ENCODE assay signal across 19 mouse cellular contexts in the genomic region with DNA sequence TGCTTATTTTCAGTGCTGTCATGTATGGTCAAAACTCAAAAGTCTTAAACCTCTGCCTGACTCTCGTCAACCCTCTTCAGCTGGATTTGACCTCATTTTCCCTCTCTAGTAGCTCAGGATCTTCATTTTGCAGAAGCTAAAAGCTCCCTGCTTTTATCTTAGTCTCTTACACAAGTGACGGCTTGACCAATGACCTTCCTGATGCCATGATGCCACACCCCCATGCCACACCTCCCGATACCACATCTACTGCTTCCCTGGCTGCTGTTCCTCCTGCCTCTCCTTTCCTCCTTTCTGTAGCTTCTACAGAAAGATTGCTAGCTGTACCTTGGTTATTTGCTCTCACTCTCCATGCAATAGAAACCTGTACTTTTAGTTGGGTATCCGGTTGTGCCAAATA. TPM values are rescaled to one million over a fixed set of nuclear protein-coding genes. Genes with fewer than 3 reads are reported as not detected.
DNase-seq lines count a peak whose midpoint lies in the region; ATAC-seq and TF ChIP-seq lines count a peak whose summit lies in the region.
"Had no signal": no experiment of that assay in that cellular context is flagged by ENCODE, and none has a peak within 500 bp of the region (broad histone marks: within the 10 kb centered on the region; RNA-seq: fewer than 3 reads in every experiment).

No protein-coding gene starts in this region.

- peak; percentile 35 to 44 for DNase-seq in lung, adult 18-20 months
- DNase-seq in lung, adult 2 months = no peak
- DNase-seq in lung, postnatal 0 days (ENCODE audit: low spot score) = peak; percentile 16
- no peak for DNase-seq in cerebellum, adult 18-20 months
- DNase-seq in yolk sac, embryonic 10.5 days (ENCODE audit: low spot score) = no peak
- DNase-seq: cerebellum, adult 11-12 months; heart, postnatal 4 days; kidney, adult 18-20 months; midbrain, embryonic 14.5 days; right cerebral cortex, postnatal 25 days; thymus, postnatal 4 days had no signal

- H3K4me1 ChIP-seq in lung, adult 2 months (ENCODE audit: control insufficient read depth, insufficient read depth, low read length) = peaks cover 2% of the 10 kb centered on the region; the same call in 1 of the 2 replicates
- no peaks in the 10 kb centered on the region for H3K4me1 ChIP-seq in lung, postnatal 0 days (ENCODE audit: insufficient read depth, low read depth, low read length)
- H3K4me1 ChIP-seq in forebrain, embryonic 12.5 days = no peaks in the 10 kb centered on the region
- H3K4me1 ChIP-seq: embryonic facial prominence, embryonic 13.5 days; limb, embryonic 12.5 days; stomach, embryonic 15.5 days had no signal

- 42% methylated on average over 4 of the region's 4 CpGs for WGBS in lung, adult 2 months
- WGBS in lung, postnatal 0 days = 55% methylated on average over 4 of the region's 4 CpGs
- WGBS in forebrain, embryonic 12.5 days = 75% methylated on average over 4 of the region's 4 CpGs

- no peak for TF ChIP-seq CTCF in lung, adult 2 months (IDR thresholded peaks at IDR 0.05; ENCODE audit: insufficient read depth, low read length)
- no peak for TF ChIP-seq CTCF in lung, postnatal 0 days (IDR thresholded peaks at IDR 0.05)

- H3K27ac ChIP-seq in lung, postnatal 0 days (ENCODE audit: low read length) = no peak overlapping the region
- no peak overlapping the region for H3K27ac ChIP-seq in forebrain, embryonic 12.5 days
- H3K27ac ChIP-seq: embryonic facial prominence, embryonic 13.5 days; limb, embryonic 12.5 days; stomach, embryonic 15.5 days had no signal

- peak; percentile 84 for ATAC-seq in erythroid progenitor cell, adult 5-6 weeks (replicated peaks; ENCODE audit: low FRiP score, poor library complexity, severe bottlenecking)
- ATAC-seq in lung, postnatal 0 days = peak; percentile 44
- ATAC-seq in forebrain, embryonic 12.5 days (ENCODE audit: low FRiP score) = no peak
- ATAC-seq: activated CD4-positive, CD25-positive, alpha-beta regulatory T cell, adult 4 months had no signal

- H3K9me3 ChIP-seq in lung, postnatal 0 days (ENCODE audit: low read length) = no peaks in the 10 kb centered on the region
- no peaks in the 10 kb centered on the region for H3K9me3 ChIP-seq in forebrain, embryonic 12.5 days
- H3K9me3 ChIP-seq: embryonic facial prominence, embryonic 13.5 days; limb, embryonic 12.5 days; stomach, embryonic 15.5 days had no signal

- no peak overlapping the region for H3K4me2 ChIP-seq in lung, postnatal 0 days (replicated peaks; ENCODE audit: low read depth, low read length)
- no peak overlapping the region for H3K4me2 ChIP-seq in forebrain, embryonic 12.5 days
- H3K4me2 ChIP-seq: embryonic facial prominence, embryonic 13.5 days; limb, embryonic 12.5 days; stomach, embryonic 15.5 days had no signal

- no peaks in the 10 kb centered on the region for H3K27me3 ChIP-seq in lung, postnatal 0 days (replicated peaks; ENCODE audit: insufficient read depth, low read length)
- no peaks in the 10 kb centered on the region for H3K27me3 ChIP-seq in forebrain, embryonic 12.5 days
- H3K27me3 ChIP-seq: embryonic facial prominence, embryonic 13.5 days; limb, embryonic 12.5 days; stomach, embryonic 15.5 days had no signal

- H3K4me3 ChIP-seq in lung, adult 2 months (replicated peaks; ENCODE audit: extremely low read depth, low read depth, low read length) = no peak overlapping the region
- no peak overlapping the region for H3K4me3 ChIP-seq in lung, postnatal 0 days (ENCODE audit: low read depth, low read length)
- H3K4me3 ChIP-seq in forebrain, embryonic 12.5 days (replicated peaks) = no peak overlapping the region
- H3K4me3 ChIP-seq: embryonic facial prominence, embryonic 13.5 days; limb, embryonic 12.5 days; stomach, embryonic 15.5 days had no signal

- H3K36me3 ChIP-seq in lung, postnatal 0 days (ENCODE audit: insufficient read depth, low read length) = no peaks in the 10 kb centered on the region
- peaks cover 17% of the 10 kb centered on the region for H3K36me3 ChIP-seq in forebrain, embryonic 12.5 days (replicated peaks)

- TF ChIP-seq EP300 in lung, postnatal 0 days (IDR thresholded peaks at IDR 0.05) = no peak

- no peak for TF ChIP-seq POLR2A in lung, adult 2 months (IDR thresholded peaks at IDR 0.05; ENCODE audit: borderline replicate concordance, extremely low read depth, low read depth, low read length)

- no peak overlapping the region for H3K9ac ChIP-seq in lung, postnatal 0 days (replicated peaks; ENCODE audit: low read depth)
- H3K9ac ChIP-seq in forebrain, embryonic 12.5 days = no peak overlapping the region
- H3K9ac ChIP-seq: embryonic facial prominence, embryonic 13.5 days; limb, embryonic 12.5 days; stomach, embryonic 15.5 days had no signal

RNA-seq across cellular contexts. Expression of a gene that starts 29.6 kb away (rescaled TPM):
- 7.5 and 10.7 TPM in 2 replicates for polyA plus RNA-seq in lung, adult 2 months (2012; rRNA removed)
- 5.0 and 8.3 TPM in 2 replicates for total RNA-seq in erythroid progenitor cell, adult 5-6 weeks (2015; ENCODE audit: low replicate concordance)
- total RNA-seq in erythroid progenitor cell, adult 5-6 weeks (2017; ENCODE audit: low replicate concordance) = 1.7 and 3.3 TPM in 2 replicates
- 13.2 and 13.7 TPM in 2 replicates for polyA plus RNA-seq in lung, postnatal 0 days (2015; fragmentation: Nextera tagmentation; extraction: Ambion mirVana)
- polyA plus RNA-seq in forebrain, embryonic 12.5 days (2016; fragmentation: Nextera tagmentation; extraction: Ambion mirVana) = 5.5 and 8.9 TPM in 2 replicates

RNA-seq across cellular contexts. Expression of a gene that starts 57.5 kb away (rescaled TPM):
- polyA plus RNA-seq in lung, adult 2 months (2012; rRNA removed) = not detected in 2 replicates
- total RNA-seq in erythroid progenitor cell, adult 5-6 weeks (2015; ENCODE audit: low replicate concordance) = not detected in 2 replicates
- total RNA-seq in erythroid progenitor cell, adult 5-6 weeks (2017; ENCODE audit: low replicate concordance) = not detected in 2 replicates
- polyA plus RNA-seq in lung, postnatal 0 days (2015; fragmentation: Nextera tagmentation; extraction: Ambion mirVana) = not detected in 2 replicates
- not detected in 2 replicates for polyA plus RNA-seq in forebrain, embryonic 12.5 days (2016; fragmentation: Nextera tagmentation; extraction: Ambion mirVana)
- total RNA-seq: heart, postnatal 4 days; layer of hippocampus, postnatal 10 days had no signal
- polyA plus RNA-seq: activated CD4-positive, CD25-positive, alpha-beta regulatory T cell, adult 4 months; embryonic facial prominence, embryonic 13.5 days; limb, embryonic 12.5 days; midbrain, embryonic 14.5 days; neural tube, embryonic 14.5 days had no signal

RNA-seq across cellular contexts. Expression of a gene that starts 58.1 kb away (rescaled TPM):
- 0.19 TPM in 1 of 2 replicates, not detected in the other for polyA plus RNA-seq in lung, adult 2 months (2012; rRNA removed)
- total RNA-seq in erythroid progenitor cell, adult 5-6 weeks (2015; ENCODE audit: low replicate concordance) = not detected in 2 replicates
- total RNA-seq in erythroid progenitor cell, adult 5-6 weeks (2017; ENCODE audit: low replicate concordance) = not detected in 2 replicates
- 0.23 and 0.30 TPM in 2 replicates for polyA plus RNA-seq in lung, postnatal 0 days (2015; fragmentation: Nextera tagmentation; extraction: Ambion mirVana)
- 0.56 and 1.3 TPM in 2 replicates for polyA plus RNA-seq in forebrain, embryonic 12.5 days (2016; fragmentation: Nextera tagmentation; extraction: Ambion mirVana)
- total RNA-seq: heart, postnatal 4 days had no signal

Comparison
In these comparisons a context has a peak if more than half of its experiments do, and no peak if none do; other contexts are left out.
1. DNase-seq: peak in lung, adult 18-20 months (2 of 2) and lung, postnatal 0 days (single experiment); none in lung, adult 2 months (single experiment), cerebellum, adult 18-20 months (0 of 2) and yolk sac, embryonic 10.5 days (single experiment).